ENCODE assay signal across 17 mouse cellular contexts in the genomic region with DNA sequence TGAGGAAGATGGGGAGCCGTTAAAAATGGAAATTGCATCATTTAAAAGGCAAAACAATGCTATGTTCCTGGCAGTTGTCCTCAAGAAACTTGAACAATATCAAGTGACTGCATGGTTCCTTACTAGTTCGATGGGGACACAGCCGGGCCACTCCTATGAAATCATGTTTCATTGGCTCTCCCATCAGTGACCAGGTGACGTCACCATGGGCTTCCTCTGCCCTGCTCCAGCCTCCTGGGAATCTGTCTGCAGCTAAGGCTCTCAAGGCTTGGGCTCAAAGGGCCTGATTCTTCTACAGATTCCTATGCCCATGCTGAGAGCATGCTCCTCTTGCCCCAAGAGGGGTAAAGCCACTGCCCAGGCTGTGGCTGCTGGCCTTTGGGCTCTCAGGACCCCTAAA.
"Had no signal": no experiment of that assay in that cellular context is flagged by ENCODE, and none has a peak within 500 bp of the region (broad histone marks: within the 10 kb centered on the region; RNA-seq: fewer than 3 reads in every experiment).

No protein-coding gene starts in this region.

- H3K27me3 ChIP-seq: lung, embryonic 15.5 days; megakaryocyte, embryonic 14.5 days; midbrain, embryonic 13.5 days; midbrain, embryonic 15.5 days; neural tube, embryonic 12.5 days; stomach, embryonic 15.5 days had no signal

- H3K9me3 ChIP-seq: lung, embryonic 15.5 days; midbrain, embryonic 13.5 days; midbrain, embryonic 15.5 days; neural tube, embryonic 12.5 days; stomach, embryonic 15.5 days had no signal

- H3K9ac ChIP-seq: lung, embryonic 15.5 days; midbrain, embryonic 13.5 days; midbrain, embryonic 15.5 days; neural tube, embryonic 12.5 days; stomach, embryonic 15.5 days had no signal

- H3K4me3 ChIP-seq: lung, embryonic 15.5 days; megakaryocyte, embryonic 14.5 days; midbrain, embryonic 13.5 days; midbrain, embryonic 15.5 days; neural tube, embryonic 12.5 days; stomach, embryonic 15.5 days had no signal

- H3K27ac ChIP-seq: lung, embryonic 15.5 days; macrophage; midbrain, embryonic 13.5 days; midbrain, embryonic 15.5 days; neural tube, embryonic 12.5 days; stomach, embryonic 15.5 days; stomach, postnatal 0 days had no signal

- H3K4me2 ChIP-seq: lung, embryonic 15.5 days; midbrain, embryonic 11.5 days; midbrain, embryonic 13.5 days; midbrain, embryonic 15.5 days; neural tube, embryonic 12.5 days; stomach, embryonic 15.5 days had no signal

- DNase-seq: lung, adult 2 months; lung, postnatal 14 days; lung, postnatal 36 days; right cerebral cortex, postnatal 14 days; thymus, adult 2 months; thymus, postnatal 25 days; thymus, postnatal 4 days had no signal

- H3K4me1 ChIP-seq: lung, embryonic 15.5 days; midbrain, embryonic 13.5 days; midbrain, embryonic 15.5 days; neural tube, embryonic 12.5 days; stomach, embryonic 15.5 days had no signal

- ATAC-seq: lung, postnatal 0 days; midbrain, embryonic 13.5 days; midbrain, embryonic 15.5 days had no signal

- H3K36me3 ChIP-seq: lung, embryonic 15.5 days; midbrain, embryonic 13.5 days; midbrain, embryonic 15.5 days; neural tube, embryonic 12.5 days; stomach, embryonic 15.5 days had no signal
